Mouse (Mus musculus) adrenal gland, adult 2 months (tissue): Measurements from ENCODE around the gene Cap2. TPM values are rescaled to one million over a fixed set of nuclear protein-coding genes. Genes with fewer than 3 reads are reported as not detected.

Experiments used
- DNase-seq: peaks from one replicate; pipeline ENCODE4 v3.0.0; 2021
- polyA plus RNA-seq: library from polyadenylated mRNA; depleted of rRNA; stranded (reverse); fragments of >200 nt; gene quantifications from 2 replicates; pipeline ENCODE4 v1.2.3, GENCODE M21; 2012; rRNA removed
- total RNA-seq, 2 experiments: library from RNA; stranded (reverse); gene quantifications; 2 replicates each; pipeline ENCODE4 v1.2.3; 2021

Cap2 gene
- total and polyA plus RNA-seq, 3 experiments = 2.4 to 4.7 (median 4.3) TPM

DNA sequence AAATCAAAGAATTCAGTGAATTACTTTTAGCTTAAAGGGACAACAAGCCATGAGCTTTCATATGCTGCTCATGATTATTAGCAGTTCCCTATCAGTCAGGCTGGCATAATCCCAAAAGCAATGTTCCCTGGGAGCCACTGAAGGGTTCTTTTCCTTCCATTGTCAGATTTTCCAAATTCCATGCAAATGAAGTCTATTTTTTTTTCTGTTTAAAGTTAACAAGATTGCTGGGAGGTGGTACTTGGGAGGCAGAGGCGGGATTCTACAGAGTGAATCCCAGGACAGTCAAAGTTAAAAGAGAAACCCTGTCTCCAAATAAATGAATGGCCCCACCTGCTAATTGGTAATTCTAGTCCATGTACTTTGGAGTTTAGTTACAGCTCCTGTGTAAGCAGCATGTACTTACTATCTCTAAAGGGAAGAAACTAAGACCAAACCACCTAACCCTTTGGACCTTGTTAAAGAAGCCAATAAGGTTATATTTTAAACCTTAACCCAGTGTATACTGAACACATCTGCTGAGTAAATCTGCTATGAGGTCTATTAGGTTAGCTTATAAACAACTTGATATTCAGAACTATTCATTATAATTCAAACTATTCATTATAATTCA is 193.8 kb downstream of the Cap2 start:
- DNase-seq = no peak

DNA sequence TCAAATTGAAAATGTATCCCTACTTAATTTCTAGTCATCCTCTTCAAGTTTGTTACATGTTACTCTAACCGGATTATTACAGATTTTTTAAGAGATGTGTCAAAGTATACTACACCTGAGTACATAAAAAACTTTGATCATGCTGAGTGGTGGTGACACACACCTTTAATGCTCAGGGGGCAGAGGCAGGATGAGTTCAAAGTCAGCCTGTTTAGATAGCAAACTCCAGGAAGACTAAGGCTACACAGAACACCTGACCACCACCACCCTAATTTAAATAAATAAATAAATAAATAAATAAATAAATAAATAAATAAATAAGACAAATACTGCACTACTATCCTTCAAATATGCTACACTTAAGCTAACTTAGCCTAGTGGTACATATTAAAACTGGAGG is 194.3 kb downstream of the Cap2 start:
- DNase-seq = no peak

DNA sequence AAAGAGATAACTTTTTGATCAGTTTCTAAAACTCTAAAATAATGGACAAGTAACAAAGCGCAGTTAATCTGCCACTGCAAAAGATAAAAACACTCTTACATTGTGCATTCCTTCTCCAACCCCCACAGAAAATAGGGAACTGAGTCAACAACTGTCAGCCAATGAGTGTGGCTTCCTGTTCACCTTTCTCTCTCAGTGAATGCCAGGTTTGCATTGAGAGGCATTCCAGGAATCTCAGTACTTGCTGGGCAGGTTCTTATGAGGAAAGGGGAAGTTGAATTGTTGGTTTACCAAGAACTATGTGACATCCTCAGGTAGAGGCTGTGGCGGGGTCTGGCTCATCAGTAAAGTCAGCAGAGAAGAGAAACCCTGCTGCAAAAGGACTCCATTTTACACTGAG is 195.1 kb downstream of the Cap2 start:
- no peak for DNase-seq

DNA sequence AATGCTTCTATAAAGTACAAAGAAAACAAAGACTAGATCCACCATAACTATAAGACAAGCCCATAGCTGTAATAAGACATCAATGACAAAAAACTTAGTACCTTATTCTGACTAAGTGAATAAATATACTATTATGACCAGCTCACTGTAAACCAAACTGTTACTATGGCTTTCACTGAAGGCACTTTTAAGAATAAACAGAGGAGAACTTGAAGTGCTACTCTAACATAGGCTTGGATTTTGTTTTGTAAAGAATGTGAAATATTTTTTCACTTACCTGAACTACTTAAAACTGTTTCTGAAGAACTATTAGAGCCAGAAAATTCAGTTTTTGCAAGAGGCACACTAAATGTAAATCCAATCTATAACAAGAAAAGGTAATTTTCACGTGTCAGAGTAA is 197.7 kb downstream of the Cap2 start:
- no peak for DNase-seq

Other genes with a start within 250 kb of the Cap2 start
- gene Stmnd1, start 228.1 kb upstream of the Cap2 start, total RNA-seq = not detected
- not detected in 2 replicates for gene Stmnd1, start 228.1 kb upstream of the Cap2 start, polyA plus RNA-seq
- gene Rbm24, start 83.4 kb upstream of the Cap2 start, total RNA-seq = 1 to 10 TPM; 4.9 to 9.4 TPM
- 68.7 and 69.8 TPM in 2 replicates for gene Rbm24, start 83.4 kb upstream of the Cap2 start, polyA plus RNA-seq
- gene Fam8a1, start 167.7 kb downstream of the Cap2 start, total RNA-seq = 10 to 100 TPM; 43.4 to 54.9 TPM
- gene Fam8a1, start 167.7 kb downstream of the Cap2 start, polyA plus RNA-seq = 31.0 and 38.5 TPM in 2 replicates
- 10 to 100 TPM; 49.9 to 89.2 TPM for gene Nup153, start 226.1 kb downstream of the Cap2 start, total RNA-seq
- gene Nup153, start 226.1 kb downstream of the Cap2 start, polyA plus RNA-seq = 25.4 and 29.5 TPM in 2 replicates